Mouse (Mus musculus) adrenal gland, postnatal 14 days (tissue): ENCODE data around the gene Espn. TPM values are rescaled to one million over a fixed set of nuclear protein-coding genes. Genes with fewer than 3 reads are reported as not detected.

Experiments
- DNase-seq: peaks from one replicate; pipeline ENCODE4 v3.0.0; 2021; ENCODE audit warnings: mixed read lengths
- total RNA-seq: library from RNA; stranded (reverse); gene quantifications from 2 replicates; pipeline ENCODE4 v1.2.3, GENCODE M21; 2021

Gene Espn
- total RNA-seq, 1 experiment from 2014 or later: 0.96 TPM

DNA sequence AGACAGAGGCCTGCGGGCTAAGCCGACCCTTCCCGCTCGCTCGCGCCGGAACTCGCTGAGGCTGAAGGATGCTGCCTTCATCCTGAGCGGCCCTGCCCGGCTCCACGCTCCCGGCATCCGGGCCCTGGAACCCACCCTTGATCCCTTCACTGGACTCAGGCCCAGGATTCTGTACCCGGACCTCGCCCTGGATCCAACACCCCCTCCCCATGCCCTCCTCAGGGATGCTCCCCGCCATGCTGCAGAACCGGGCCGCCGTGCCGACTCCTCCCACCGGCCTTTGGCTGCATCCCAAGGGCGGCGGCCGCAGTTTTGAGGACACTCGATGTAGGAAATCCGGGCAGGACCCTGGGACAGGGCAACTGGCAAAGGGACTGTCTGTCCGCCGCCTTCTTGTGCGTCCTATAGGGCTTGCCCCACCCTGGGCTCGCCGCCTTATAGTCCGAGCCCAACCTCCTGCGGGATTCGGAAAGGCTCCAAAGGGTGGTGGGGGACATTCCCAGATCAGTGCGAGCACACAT lies 26.2 kb upstream of the Espn start:
- DNase-seq: peak; percentile 68

DNA sequence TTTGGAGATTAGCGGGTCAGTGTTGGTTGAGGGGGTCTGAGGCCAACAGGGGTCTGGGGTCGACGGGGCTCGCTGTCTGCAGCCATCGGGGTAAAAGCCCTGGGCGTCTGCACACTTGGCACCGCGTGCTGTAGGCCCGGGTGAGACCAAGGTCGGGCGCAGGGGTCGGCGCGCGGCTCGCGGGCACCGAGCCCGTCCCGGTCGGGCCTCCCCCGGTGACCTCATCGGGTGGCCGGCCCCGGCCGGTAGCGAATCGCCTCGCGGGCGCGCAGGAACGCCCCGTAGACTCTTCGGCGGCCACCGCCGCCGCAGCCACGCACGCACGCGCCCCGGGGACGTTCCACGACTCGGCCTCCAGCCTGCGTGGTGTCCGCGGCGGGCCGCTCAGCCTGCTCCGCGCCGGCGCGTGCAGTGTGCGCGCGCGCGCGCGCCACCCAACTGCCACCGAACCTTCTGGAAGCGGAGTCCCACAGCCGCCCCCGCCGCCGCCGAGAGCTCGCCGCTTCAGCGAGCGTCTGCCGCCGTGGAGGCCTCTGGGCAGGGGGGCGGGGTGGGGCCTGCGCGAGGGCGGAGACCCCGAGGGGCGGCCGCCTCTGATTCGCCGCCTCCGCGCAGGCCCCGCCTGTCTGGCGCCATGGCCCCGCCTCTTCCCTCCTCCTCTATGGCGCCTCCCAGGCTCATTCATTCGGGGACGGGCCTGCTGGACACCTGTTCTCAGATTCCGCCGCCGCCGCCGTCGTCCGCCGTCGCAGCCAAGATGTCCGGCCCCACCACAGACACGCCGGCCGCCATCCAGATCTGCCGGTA lies 25.6 kb upstream of the Espn start, which contains the start of gene Acot7:
Gene Acot7, plus strand, starts transcription at position 598 of the 807 bp plus-strand sequence.
- peak; percentile 96 for DNase-seq

DNA sequence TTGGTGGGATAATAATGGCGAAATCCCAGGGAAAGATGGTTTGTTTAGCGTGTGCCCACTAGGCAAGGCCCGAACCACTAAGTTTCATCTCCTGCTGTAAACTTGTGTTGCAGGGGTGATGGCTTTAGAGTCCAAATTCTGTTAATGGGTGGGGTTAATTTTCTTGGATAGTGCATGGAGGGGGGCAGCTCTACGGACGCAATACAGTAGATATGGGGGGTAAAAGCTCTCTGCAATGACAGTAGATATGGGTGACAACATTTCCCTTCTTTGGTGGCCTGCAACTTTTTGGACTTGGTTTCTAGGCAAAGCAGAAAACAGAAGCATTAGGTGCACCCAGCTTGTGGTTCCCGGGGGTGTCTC lies 25.0 kb upstream of the Espn start:
- no peak for DNase-seq

DNA sequence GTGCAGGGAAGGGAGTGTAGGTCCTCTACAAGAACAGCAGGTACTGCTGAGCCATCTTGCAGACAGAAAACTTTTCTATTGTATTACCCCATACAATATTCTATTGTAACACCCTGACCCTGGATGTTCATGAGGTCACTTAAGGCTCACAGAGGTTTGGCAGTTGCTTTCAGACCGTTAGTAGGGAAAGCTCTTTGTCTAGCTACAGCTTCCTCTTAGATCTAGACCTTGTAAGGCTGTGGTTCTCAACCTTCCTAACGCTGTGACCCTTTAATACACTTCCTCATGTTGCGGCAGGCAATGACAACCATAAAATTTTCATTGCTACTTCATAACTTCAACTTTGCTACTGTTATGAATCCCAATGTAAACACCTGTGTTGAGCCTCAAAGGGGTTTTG lies 24.5 kb upstream of the Espn start:
- no peak for DNase-seq

DNA sequence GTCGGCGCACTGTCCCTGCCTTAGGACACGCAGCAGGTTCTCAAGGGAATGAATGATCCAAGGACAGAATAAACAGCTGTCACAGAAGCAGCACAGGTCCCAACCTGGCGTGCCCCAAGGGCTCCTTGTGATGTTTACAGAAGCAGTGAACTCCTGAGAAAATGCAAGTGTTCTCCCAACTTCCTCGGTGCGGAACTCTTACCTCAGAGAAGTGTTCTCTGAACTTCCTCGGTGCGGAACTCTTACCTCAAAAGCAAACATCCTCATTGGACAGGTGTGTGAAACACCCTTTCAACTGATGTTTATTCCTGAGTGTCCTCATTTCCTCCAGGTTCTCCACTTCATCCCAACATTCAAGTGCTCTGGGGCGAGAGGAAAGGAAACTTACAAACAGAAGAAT lies 21.8 kb upstream of the Espn start:
- DNase-seq: no peak

DNA sequence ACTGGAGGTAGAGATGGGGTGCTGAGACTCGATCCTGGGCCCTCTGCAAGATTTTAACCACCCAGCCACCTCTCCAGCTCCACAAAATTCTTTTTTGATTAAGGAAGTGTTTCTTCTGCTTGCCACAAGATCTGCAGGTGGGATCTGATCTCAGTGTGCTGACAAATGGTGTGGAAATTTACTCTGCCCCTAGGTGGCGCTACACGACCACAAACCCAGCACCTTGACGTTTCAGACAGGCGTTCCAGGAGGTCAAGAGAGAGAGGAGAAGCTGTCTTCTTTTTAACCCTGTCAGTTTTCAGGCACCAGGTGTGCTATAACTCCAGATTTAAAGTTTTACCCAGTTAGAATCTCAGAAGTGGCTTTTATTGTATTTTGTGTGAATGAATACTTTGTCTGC lies 20.9 kb upstream of the Espn start:
- peak; percentile 86 for DNase-seq

DNA sequence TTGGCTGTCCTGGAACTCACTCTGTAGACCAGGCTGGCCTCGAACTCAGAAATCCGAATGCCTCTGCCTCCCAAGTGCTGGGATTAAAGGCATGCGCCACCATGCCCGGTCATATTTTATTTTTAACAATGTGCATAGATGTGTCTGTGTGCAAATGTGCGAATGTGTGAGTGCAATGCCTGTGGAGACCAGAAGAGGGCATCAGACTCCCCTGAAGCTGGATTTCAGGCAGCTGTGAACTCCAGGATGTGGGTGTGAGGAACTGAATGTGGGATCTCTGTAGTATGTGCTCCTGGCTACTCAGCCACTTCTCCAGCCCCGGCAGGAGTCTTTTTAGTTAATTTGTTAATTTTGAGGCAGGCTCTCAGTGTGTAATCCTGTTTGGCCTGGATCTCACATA lies 19.4 kb upstream of the Espn start:
- DNase-seq: no peak

DNA sequence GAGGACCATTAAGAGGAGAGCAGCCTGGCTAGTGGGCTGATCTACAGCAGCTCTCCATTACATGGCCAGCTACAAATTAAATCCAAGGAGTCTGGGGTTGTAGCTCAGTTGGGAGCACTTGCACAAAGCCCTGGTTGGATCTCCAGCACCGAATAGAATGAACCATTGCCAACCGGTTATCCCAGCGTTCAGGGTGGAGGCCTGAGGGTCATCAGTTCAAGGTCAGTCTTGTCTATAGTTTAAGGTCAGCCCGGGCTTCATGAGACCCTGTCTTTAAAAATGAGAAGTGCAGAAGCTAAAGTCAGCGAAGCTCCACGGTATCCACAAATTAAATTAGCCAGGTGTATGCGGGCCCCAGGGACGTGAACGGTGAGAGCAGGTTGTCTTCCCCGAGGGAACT lies 18.1 kb upstream of the Espn start:
- no peak for DNase-seq

DNA sequence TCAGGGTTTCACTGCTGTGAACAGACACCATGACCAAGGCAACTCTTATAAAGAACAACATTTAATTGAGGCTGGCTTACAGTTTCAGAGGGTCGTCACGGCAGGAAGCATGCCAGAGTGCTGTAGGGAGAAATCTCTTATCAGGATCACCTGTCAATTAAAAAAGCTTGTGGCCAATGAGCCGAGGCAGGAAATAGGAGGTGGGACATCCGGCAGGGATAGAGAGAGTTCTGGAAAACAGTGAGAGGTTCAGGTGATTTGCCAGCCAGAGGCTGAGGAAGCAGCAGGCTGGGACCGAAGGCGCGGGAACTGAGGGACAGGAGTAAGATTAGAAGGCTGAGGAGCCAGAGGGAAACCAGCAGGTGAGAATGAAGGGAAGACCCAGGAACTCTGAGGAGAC lies 16.9 kb upstream of the Espn start:
- DNase-seq: no peak

DNA sequence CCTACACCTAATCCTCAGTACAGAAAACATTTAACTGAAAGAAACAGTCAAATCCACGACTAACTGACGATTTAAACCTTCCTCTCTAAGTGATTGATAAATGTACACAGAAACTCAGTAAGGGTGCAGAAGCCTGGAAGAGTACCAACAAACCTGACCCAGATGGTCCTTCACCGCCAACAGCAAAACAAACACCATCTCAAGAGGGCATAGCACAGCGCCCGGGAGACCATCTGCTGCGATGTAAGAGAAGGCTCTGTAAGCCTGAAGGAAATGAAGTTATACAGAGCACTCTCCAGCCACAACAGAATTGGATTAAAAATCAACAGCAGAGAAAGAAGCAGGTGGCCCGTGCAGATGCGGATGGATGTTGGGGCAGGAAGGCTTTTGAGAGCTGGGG lies 15.9 kb upstream of the Espn start:
- no peak for DNase-seq

DNA sequence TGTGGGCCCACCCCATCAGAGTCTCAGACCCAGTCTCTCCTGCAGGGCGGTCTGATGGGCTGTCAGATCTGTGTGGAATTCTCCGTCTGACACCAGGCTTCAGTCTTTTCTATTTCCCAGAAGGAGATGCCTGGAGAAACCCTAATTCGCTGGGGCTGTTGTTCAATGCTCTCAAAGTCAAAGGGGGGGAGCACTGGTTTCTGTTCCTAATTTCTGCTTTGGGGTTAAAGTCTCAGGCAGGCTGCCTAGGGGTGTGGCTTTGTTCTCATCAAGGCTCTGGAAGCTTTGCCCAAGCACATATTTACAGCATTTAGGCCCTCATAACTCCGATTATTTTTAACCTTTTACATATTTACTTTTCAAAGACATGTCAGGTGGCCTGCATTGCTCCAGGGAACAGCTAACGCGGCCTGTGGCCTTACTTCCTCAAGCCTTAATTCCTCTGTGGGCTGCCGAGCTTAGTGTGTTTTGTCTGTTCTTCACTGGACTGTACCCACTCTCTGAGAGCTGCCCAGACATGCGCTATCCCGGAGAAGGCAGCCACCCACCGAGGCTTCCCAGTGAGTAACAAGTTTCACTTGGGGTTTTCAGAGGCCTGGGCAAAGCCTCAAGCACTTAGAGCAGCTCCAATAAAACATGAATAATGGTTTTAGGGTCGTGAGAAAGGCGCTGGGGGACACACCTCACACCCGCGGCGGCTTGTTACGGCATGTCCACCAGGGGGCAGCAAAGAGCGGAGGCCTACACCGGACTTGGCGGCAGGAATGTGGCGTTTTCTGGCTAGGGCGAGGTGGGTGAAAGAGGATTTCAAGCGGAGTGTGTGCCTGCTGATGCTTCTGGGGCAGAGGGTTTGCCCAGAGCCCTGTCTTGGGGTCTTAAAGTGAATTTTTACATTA lies 13.1 kb upstream of the Espn start:
- DNase-seq: peak; percentile 84

DNA sequence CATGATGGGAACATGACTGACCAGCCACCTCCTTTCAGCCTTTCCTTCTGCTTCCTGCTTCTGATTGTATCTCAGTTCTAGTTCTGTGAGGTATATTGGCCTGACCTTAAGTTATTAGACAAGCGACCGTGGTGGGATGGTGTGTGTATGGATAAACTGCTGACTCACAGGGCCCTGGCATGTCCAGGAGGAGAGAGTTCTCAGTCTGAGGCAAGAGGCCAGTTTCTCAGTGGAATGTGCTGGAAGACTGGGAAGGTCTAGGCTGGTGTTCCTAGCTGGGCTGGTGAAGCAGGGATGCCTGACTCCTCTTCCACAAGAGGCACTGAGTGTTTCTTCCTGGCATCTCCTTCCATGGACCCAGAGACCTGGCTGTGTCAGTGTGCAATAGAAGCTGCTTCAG lies 10.6 kb upstream of the Espn start:
- DNase-seq: no peak

DNA sequence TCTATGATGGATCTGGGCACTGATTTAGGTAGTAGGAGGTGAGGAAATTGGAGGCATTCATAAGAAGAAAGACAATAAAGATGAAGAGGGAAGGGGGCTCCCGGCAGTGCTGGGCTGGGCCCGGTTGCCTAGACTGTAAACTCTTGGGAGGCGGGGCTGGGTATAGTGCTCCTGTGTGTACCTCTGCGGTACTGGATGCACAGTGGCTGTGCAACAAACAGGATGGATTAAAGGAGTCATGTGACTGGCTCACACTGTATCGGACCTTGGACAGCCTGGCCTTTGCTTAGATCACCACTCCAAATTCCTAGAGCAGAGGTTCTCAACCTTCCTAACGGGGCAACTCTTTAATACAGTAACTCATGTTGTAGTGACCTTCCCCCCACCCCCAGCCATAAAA lies 9.4 kb upstream of the Espn start:
- DNase-seq: no peak

DNA sequence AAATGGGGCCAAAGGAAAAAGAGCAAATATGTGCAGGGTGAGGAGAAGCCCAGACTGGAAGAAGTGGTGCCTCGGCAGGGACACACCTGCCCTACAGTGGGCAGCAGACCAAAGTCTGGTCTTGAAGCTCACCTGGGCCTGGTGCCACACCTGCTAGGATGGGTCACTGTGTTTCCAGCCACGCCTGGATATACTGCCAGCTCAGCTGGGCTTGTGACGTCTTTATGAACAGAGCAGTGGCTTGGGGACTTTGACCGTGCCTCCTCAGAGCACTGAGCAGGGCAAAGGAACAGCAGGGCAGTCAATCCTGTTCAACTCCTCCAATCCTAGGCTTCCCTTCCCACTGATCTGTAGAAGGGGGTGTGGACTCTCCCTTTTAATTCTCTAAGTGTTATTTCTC lies 8.6 kb upstream of the Espn start:
- no peak for DNase-seq

DNA sequence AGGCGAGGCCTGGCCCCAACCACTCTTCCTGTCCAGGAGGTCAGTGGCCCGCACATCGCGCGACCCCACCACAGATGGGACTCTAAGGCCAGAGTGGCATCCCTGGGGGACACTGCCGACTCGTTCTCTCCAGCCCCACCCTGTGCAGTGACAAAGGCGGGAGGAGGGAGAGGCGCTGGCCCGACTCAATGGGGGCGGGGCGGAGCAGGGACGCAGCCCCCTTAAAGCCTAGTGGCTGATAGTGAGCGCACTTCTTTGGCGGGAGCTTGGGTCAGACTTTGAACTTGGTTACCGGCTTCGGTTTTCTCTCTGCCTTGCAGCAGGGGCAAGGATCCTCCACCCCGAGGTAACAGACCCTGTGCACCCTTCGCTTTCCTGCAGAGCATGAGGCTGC lies 7.1 kb upstream of the Espn start:
- no peak for DNase-seq

DNA sequence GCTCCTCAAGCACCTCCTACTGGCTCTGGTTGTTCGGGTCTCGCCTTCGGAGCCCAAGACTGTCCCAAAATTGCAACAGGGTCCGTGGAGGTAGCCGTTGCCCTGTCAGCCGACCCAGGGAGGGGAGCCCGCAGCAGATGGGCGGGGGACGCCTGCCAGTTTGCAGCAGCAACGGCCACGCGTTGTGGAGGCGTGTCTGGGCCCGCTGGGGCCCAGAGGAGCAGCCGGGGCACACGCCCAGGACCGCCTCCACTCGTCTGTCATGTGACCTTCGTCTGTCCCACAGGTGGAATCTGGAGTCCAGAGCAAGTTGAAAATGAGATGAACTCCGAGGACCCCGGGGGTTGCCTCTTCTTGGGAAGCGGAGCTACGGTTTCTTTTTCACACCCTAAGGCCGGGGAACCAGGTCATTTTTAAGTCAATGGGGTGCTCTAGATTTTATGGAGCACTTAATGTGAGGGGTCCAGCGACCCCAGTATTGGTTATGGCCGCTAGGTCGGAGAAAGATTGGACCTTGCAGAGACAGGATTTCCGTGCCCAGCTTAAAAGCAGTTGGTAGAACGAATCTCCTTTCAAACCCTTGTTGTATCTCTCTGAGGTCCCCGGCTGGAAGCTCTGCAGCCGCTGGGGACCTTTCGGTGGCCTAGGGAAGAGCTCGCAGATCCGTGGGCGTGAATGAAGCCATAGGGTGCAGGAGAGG lies 6.6 kb upstream of the Espn start, which contains the start of gene Hes2:
Gene Hes2, plus strand, starts transcription at position 283 of the 700 bp plus-strand sequence.
- DNase-seq: peak; percentile 47

DNA sequence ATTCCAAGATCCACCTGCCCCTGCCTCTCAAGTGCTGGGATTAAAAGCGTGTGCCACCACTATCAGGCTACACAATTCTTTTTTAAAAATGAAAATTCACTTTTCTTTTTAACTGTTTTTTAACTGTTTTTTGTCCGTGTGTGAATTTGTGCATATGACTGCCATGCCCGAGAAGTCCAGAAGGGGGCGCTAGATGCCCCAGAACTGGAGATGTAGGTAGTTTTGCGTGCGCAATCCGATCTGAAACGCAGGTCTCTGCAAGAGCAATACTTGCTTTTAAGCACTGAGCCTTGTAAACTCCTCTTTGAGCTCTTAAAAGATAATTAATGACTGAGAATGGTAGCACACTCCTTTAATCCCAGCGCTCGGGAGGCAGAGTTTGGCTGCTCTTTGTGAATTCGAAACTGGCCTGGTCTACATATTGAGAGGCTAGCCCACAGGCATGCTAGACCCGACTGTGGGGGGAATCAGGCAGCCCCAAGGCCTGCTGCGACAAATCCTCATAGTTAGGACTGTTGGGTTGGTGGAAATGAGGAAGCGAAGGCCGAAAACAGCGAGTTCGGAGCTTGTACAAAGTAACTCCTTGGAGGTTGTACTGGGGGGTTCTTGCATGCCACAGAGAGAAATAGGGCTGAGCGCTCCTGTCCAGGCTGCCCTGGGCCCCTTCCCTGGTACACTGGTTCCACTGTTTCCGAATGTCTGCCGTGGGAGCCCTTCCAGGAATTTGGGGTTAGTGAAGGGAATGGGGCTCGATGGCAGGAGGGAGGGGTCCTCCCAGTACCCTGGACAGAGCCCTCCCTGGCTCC lies 5.8 kb upstream of the Espn start:
- DNase-seq: peak; percentile 61

DNA sequence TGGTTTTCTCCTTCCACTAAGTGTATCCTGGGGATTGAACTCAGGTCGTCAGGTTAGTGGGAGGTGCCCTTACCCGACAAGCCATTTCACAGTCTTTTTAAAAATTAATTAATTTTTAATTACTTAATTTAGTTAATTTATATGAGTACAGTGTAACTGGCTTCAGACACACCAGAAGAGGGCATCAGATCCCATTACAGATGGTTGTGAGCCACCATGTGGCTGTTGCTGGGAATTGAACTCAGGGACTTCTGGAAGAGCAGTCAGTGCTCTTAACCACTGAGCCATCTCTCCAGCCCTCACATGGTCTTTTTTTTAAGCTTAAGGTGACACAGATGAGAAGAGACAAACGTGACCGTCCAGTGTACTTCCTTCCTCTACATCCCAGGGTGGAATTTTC lies 2.8 kb upstream of the Espn start:
- no peak for DNase-seq

DNA sequence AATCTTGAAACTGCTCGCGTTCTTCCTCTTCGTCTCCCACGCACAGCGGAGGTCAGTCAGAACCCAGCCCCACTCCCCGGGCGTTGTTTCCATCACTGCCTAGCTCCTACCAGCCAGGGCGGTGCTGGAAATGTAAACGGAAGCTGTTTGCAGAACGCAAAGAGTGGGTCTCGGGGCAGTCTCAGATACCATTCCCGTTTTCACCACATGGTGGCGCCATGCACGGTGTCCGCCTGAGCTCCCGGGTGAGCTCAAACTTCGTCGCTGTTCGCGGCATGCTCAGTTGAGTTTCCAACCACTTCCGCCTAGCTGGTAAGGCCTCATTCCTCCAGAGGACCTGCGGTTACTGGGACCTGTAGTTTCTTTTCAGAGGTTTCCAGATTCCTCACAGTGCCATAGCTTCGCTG lies 1.6 kb upstream of the Espn start:
- peak; percentile 92 for DNase-seq

DNA sequence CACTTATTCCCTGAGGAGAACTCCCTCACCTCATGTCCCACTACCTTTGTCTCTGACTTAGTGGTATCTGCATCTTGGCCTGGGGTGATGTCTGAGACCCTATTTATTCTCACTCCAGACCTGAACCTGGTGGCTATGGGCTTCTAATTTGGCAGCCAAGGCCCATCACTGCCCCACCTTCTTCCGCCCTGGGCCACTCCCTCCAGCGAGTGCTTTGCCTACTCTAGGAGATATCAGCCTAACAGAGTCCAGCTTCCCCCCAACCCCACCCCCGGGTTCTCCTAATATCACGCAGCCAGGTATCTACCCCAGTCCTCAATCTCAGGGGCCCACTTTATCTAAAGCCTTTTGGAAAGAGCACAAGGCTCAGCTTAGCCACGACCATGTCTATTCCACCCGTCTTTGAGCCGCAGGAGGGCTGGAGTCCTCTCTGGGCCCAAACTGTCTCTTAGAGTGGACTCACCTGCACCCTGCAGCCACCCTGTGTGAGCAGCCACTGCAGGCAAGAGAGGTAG lies 663 bp downstream of the Espn start:
- DNase-seq: no peak

DNA sequence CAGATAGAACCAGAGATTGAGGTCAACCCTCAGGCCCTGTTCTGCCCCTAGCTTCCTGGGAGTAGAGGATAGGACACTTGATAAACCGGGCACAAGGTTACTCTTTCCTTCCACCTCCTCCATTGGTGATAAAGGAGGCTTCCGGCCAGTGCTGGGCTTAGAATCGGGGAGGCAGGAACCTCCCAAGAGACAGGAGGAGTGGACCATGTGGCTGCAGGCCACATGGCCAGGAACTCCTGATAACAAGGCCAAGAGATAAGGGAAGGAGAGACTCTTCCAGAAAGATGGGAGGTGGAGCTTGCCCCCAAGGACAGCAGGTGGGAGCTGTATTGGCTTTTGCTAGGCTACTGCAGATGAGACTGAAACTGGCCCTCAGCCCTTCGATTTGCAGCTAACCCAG lies 1.6 kb downstream of the Espn start:
- DNase-seq: no peak
